Mouse (Mus musculus) CH12F3 (cell line): ENCODE data around the gene Idh2.

Source experiments
- in situ Hi-C: fragments of 300-500 bp; cut with MboI; formaldehyde crosslinking; loops from 2 replicates; pipeline ENCODE4 v1.14.3; 2020; ENCODE audit warnings: low sequenced_read_pairs

Idh2 gene

DNA sequence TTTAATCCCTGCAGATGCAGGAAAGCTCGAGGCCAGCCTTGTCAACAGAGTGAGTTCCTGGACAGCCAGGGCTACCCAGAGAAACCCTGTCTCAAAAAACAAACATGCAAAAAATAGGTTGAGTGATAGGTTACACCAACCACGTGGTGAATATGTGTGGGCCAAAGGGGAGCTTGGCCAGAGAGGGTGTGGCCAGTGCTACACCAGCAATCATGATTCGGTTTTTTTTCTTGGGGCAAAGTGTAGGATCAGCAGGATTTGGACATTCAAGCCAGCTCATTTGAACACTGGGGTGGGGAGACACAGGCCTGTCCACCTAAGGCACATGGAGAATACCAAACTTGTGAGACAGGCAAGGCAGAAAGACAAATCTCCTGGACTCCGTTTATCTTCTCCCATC is 14.1 kb upstream of the Idh2 start:
- in situ Hi-C loops: loop anchor here (25.0 kb wide), 1 partner anchor 458 kb away; no protein-coding TSS in a partner anchor

GRCm38 (mm10) chr7:80123672-80124071 is 8.5 kb upstream of the Idh2 start:
- in situ Hi-C loops: no loop called here

GRCm38 (mm10) chr7:80123115-80123514 is 7.9 kb upstream of the Idh2 start:
- in situ Hi-C loops: no loop called here

DNA sequence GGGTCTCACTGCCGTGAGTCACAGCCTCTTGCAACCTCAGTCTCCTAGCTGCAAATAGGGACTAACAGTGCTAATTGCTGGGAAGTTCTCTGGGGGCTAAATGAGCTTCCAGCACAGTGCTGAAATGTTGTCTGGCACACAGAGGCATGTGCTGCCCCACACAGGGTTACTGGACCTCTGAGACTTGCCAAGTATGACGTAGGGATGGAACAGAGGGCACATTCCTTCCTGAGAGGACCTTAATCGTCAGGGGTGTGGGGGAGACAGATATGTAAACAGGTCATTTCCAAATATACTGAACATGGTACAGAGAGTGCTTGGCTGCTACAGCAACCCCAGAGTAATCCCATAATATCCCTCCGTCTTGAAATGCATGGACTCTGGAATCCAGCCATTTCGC is 5.9 kb upstream of the Idh2 start:
- in situ Hi-C loops: no loop called here

DNA sequence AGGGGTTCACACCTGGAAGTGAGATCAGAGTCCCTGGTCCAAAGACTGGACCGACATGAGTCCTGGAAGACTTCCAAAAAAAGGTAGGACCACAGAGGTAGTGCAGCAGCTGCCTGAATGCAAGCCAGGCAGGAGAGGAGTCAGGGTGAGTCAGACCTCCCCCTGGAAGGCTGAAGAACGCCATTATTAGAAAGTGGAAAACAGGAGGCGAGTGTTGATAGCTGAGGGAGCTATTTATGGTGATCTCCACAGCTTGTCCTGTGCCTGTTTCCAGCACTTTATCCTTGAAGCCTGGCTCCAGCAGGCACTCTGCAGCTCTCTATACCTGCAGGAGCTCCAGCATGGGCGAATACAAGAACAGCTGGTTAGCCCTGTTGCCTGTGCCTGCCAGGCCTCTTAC is 4.0 kb upstream of the Idh2 start:
- in situ Hi-C loops: no loop called here

DNA sequence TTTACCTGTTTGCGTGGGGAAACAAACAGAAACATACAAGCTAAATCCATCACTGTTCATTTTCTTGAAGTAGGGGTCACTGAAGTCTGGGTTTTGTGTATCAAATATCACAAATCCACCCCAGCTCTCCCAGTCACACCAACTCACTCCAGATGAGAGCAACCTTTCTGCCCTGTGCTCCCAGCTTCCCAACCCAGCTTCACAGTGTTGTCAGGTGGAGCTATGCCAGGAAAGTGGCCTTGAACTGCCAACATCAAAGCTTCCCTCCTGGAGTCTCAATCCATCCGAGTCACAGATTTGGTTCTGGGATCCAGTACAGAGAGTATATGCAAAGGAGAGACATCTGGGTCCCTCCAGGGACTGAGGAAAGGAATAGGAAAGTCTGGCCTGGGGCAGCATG is 966 bp upstream of the Idh2 start:
- in situ Hi-C loops: no loop called here

- in situ Hi-C loops: no loop called here
These were observed 555 bp downstream of the Idh2 start for GRCm38 (mm10) chr7:80114451-80115223.

DNA sequence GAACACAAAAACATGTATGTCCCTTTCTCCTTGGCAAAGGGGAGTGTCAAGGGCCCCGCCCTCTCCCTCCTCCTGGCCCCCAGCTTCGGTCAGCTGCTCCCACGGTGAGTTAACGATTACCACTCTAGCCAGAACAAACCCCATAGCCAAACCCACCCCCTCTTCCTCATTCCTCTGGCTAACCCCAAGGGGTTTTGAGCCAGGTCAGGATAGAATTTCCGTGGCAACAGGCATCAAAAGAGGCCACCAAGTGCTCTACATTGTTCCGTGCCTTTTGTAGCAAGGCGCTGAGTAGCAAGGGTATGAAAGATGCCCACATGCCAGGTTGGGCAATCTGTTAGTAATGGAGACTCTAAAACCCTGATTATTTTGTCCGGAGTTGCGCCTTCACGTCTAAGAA is 1.2 kb downstream of the Idh2 start:
- in situ Hi-C loops: no loop called here

DNA sequence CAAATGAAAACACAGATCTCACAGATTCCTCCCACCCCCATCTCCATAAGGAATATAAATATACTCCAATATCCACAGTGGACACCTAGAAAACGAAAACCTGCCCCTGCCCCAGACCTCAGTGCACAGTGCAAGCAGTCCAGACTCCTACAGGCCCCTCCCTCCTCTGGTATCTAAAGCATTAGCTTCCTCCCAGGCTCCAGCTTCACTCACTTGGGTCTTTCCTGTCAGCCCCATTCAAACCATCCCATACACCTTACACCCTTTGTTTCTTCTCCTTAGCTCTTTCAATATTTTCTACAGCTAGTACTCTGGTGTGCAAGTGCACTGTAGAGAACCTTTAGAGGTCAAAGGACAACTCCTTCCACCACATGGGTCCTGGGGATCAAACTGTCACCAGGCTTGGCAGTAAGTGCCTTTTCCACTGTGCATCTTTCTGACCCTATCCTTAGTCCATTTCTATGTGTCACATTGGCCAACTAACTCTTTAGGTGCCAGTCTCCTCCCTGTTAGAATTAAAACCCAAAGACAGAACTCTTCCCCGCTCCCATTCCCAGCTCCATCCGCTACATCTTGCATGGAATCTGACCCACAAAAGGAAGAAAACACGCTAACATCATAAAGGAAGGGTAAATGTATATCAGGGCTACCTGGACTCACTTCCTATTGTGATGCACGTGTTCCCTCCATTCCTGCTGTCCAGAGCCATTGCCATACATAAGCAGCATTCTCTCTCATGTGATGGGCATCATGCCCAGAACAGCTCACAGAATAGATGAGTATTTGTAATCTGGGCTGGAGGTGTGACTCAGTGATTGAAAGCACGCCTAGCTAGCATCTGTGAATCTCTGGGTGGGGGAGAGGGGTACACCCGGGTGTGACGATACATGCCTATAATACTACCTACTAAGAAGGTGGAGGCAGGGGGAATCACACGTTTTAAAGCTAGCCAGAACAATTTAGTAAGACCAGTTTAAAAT is 3.8 kb downstream of the Idh2 start:
- in situ Hi-C loops: no loop called here

GRCm38 (mm10) chr7:80106441-80106840 is 8.8 kb downstream of the Idh2 start:
- in situ Hi-C loops: no loop called here

DNA sequence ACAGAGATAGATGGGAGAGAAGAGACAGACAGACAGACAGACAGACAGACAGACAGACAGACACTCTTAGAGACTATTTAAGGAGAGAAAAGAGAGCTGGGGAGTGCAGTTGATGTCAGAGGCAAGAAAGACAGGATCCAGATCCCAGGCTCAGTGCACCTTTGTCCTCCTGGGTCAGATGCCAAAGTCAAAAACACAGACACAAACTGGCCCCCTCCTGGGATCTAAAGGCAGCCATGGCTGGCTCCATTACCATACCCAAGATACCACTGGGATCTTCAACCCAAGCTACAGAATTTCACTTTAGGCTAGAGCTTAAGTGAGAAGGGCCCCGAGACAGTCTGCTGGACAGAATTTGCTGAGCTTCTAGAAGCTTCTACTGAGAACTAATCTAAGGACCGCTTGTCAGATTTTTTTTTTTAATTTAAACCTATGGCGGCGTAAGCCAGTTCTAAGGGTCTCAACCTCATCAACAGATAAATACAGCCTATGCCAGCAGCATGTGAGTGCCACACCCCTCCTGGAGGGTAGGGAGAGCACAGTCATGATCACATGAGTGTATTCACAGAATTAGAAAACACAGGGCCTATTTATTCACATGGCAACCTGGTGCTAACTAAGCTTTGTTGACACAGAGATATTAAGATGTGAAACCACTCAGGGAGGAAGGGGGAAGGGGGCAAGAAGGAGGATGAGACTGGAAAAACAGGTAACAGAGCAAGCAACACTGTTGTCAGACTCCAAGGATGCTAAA is 9.4 kb downstream of the Idh2 start:
- in situ Hi-C loops: no loop called here

DNA sequence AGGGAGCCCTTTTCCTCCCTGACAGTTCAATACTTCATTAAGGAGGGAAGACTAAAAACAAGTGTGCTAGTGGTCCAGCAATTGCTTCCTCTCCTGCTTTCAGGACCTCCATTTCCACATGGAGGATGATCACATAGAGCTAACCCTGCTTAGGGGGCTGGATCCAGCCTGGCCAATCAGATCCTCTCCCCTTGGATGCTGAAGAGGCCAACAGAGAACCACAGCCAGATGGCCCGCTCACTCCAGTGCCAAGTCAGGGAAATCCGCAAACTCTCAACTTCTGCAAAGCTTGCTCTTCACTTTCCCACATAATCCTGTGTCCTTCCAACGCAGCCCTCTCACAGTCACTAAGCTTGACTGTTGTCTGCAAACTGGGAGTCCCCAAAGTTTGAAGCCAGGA is 11.9 kb downstream of the Idh2 start:
- in situ Hi-C loops: no loop called here

DNA sequence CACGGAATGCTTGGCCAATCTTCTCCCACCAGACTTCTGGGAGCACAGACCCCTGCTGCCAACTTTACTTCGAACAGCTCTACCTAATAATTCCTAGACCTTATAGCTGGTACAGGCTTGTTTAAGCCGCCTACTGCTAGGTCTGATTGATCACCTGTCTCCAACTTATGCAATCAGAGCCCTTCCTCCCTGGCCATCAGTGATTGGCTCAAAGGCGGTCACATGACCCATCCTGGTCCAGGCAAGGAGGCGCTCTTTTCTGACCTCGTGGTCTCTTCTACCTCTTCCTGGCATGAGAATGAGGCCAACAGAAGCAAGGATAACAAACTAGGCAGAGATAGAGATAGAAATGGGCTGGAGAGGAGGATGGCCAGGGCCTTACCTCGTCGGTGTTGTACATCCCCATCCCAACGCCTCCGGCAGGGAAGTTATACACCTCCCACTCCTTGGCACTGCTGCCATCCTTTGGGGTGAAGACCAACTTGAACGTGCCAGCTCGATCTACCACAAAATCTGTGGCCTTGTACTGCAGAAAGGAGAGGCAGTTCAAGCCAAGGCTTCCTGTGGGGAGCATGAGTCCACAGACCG is 16.7 kb downstream of the Idh2 start:
- in situ Hi-C loops: no loop called here

DNA sequence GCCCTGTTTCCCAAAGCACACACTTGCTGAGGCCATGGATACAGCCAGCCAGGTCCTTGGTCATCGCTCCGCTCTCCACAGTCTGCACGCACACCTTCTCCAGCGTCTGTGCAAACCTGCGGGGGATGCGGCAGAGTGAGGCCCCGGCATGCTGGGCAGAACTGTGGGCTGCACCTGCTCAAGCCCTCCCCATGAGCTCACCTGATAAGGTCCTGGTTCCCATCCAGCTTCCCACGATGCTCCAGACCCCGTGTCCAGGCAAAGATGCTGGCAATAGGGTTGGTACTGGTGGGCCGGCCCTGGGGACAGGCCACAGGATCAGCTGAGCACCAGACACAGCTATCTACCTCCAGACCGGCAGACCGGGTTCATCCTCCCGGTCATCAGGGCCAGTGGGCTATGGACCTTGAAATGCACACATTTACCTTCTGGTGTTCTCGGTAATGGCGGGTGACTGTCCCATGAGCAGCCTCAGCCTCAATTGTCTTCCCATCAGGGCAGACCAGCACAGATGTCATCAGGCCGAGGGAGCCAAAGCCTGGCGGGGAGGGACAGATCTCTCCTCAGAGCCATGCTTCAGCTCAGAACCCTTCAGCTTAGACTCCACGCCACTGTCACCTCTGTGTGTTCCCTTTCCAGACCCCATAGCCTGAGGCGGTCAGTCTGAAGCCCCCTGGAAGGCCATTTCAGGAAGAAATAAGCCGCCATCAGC is 19.4 kb downstream of the Idh2 start:
- in situ Hi-C loops: no loop called here

DNA sequence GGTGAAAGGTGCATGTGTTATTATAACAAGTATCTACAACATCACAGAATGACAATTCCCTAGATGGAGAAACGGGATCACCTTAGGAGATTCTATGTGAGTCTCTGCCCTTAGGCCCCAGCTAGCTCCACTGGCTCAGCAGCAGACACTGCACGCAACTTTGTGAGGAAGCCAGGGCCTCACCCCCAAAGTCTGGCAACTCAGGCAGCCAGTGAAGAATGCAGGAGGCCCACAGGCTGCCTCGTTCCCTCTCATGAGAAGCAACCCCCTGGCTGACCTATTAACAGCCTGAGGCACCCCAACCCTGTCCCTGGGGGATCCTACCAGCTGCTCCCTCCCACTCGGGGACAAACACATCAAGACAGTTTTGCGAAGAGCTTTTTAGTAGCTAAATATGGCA is 20.7 kb downstream of the Idh2 start:
- in situ Hi-C loops: no loop called here

DNA sequence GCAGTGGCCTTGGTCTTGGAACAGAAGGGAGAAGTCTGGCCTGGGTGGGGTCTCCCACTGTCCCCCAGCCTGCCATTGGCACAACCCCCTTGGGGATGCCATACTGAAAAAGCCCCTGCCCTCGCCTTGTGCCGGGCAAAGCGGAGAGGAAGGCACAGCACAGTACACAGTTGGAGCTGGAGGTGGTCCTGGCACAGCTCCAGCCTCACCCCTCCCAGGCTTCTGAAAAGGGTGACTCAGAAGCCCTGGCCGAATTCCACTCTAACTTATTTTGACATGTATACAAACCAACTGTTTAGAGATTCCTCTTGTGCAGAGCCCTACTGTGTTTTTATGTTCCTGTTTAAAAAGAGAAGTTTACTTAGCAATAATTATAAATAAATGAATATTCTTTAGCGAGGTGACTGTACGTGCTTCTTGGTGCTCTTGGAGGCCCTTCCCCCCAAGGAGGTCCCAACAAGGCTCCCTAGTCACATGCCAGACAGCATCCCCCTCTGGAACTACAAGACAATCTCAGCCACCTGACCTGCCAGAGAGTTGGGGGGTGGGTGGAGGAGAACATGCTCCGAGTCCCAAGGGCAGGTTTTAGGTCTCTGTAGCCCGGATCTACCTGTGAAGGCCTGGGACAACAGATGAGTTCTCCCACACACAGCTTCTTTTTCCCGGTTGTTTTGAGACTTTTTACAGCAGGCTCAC is 22.7 kb downstream of the Idh2 start:
- in situ Hi-C loops: no loop called here

DNA sequence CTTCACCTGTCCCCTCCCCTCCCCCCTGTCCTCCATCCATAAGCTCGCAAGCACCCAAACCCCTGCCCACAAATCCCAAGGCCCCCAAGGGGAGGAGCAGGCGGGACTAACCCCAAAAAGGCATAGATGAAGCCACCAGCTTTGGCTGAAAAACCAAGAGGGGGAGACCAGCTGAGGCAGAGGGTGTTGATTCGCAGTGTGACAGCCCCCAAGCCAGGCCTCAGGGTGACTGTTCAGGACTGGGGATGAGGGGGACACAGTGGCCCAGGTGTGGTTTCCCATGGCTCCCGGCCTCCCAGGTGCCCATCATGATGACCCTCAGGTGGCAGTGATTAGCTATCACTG is 23.4 kb downstream of the Idh2 start:
- in situ Hi-C loops: no loop called here

DNA sequence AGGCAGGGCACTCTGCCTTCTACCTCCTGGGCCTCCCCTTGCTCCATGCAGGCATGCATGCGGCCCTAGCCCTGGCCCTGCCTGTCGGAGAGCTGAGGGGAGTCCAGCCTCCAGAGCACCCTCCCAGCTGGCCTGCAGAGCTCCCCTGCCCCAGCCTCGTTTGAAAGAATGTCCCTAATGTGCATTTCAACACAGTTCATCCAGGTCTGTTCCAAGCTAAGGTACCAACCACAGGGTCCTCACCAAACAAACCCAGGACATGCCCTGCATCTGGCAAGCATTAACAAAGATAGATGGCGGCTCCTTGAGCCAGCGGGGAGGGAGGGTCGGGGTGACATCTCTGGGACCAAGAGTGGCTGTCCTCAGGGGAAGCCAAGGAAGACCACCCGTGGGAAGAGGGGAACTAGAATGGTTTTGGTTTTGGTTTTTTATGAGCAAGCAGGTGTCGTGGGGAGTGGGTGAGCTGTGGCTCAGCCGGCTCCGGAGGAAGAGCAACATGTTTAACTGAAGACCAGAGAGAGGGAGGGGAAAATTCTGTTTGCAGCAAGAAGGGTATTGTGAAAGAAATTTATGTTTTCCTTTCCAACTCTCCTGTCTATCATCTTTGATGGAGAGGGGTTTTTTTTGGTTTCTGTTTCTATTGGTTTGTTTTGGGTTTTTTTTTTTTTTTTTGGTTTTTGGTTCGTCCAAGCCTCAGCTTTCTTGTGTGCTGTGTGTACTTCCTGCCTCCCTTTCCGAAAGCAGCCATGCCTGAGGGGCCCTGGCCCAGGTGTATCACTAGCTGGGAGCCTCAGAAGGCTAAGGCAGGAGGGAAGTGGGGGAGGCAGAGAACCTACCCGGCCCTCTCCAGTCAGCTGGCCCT is 24.0 kb downstream of the Idh2 start:
- in situ Hi-C loops: no loop called here
